Mouse (Mus musculus): ENCODE results near the gene Cdca3. TPM values are rescaled to one million over a fixed set of nuclear protein-coding genes. Genes with fewer than 3 reads are reported as not detected.

The Cdca3 gene
- 3.8 TPM for polyA plus RNA-seq (2014; fragmentation: Illumina TruSeq; extraction: RNeasy Lipid Tissue Mini Kit (QIAGEN cat#74804); ENCODE audit: low read depth, low replicate concordance)

GRCm38 (mm10) chr6:124828868-124829798 is at the start of gene Cdca3, which contains the start of gene Usp5:
Gene Cdca3 (plus strand): TSS chr6:124829547.
Gene Usp5 (minus strand): TSS chr6:124829484.

GRCm38 (mm10) chr6:124808358-124809012 is 20.9 kb upstream of the Cdca3 start, which contains the start of gene Spsb2:
Gene Spsb2 (plus strand): TSS chr6:124808661.

DNA sequence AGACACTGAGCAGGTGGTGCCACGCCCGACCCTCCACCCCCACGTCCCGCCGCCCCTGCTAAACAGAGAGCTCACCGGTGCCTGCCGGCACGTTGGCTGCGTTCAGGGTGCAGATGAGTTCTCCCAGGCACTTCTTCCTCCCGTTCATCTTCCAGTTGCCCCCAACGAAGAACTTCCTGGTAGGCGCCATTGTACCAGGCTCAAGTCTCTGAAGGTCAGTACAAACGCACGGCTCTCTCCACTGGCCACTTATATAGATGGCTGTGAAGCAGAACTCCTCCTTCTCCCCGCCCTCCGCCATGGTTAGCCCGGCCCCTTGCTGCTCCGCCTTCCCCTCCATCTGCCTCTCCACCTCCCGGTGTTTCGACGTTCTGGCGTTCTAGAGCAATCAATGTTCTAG is 15.4 kb upstream of the Cdca3 start, which contains the start of gene Tpi1:
Gene Tpi1, minus strand, starts transcription at position 364 of the 400 bp plus-strand sequence.

DNA sequence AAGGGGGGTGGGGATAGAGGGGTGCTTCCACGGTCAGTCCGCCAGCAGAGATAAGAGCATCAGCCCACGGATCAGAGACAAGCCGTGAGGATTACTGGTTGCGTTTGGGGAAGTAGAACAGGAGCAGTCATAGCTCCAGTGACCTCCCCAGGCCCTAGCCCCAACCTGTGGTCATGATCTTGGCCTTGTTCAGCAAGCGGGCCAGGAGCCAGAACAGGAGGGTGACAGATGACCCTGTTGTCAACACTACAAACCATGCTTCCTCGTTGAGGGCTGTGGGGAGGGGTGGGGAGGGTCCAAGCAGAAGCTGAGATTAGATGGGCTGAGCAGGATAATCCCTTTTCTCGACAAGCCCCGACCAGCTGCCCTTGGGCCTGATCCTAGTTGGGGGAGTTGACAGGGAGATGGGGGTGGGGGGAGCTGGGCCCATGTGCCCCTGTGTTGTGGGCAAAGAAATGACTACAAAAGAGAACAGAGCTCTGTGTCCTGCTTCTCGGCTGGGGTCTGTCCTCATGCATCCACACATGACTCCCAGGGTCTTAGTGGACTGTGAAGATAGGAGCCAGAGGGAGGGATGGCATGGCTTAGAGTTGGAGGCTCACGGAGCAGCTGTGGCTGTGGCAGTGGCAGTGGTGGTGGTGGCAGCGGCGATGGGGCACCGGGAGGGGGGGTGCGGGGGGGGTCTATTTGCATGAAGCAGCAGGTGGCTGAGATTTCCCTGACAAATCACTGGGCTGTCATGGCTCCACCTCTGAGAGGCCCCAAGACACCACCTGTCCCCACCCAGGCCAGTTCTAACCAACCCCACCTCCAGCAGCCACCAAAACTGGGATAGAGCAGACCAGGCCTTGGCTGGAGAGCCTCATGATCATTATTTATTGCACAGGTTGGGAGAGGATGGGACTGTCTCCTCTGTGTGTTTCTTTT is 11.2 kb downstream of the Cdca3 start, which contains the start of gene Gnb3:
Gene Gnb3, minus strand, starts transcription at position 35 of the 927 bp plus-strand sequence.

DNA sequence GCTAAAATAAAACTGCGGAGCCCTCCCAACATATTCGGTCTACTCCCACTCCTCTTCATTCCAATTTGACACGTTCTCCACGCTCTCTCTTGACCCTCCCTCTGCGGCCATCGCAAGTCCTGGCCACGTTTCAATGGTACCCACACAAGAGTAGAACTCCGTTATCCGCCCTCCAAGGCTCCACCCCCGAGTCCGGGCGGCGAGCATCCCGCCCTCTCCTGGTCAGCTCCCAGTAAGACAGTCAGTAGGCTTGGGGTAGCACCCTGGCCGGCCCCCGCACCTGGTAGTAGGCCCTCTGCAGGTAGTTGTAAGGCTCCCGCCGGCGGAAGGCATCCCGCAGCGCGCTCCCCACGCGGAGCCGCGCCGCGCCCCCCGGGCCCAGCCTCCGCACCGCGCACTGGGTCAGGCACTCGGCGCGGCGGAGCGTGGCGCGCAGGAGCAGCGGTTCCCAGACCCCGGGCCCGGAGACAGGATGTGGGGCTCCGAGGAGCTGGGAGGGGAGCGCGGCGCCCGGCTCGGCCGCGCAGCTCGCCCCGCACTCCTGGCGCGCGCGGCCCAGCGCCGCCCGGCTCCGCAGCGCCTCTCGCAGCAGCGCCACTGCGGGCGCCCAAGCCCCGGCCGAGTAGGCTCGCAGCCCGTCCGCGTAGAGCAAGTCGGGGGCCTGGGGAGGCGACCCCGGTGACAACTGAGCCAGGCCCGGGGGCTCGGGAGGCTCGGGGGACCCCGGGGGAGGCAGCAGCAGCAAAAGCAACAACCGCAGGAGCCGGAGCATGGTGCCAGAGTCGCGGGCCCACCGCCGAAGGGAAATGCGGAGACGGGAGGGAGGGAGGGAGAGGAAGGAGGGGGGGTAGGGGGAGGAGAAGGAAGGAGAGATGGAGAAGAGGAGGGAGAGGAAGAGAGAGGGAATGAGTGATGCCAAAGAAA is 27.8 kb downstream of the Cdca3 start, which contains the start of gene P3h3:
Gene P3h3, minus strand, starts transcription at position 837 of the 924 bp plus-strand sequence.

DNA sequence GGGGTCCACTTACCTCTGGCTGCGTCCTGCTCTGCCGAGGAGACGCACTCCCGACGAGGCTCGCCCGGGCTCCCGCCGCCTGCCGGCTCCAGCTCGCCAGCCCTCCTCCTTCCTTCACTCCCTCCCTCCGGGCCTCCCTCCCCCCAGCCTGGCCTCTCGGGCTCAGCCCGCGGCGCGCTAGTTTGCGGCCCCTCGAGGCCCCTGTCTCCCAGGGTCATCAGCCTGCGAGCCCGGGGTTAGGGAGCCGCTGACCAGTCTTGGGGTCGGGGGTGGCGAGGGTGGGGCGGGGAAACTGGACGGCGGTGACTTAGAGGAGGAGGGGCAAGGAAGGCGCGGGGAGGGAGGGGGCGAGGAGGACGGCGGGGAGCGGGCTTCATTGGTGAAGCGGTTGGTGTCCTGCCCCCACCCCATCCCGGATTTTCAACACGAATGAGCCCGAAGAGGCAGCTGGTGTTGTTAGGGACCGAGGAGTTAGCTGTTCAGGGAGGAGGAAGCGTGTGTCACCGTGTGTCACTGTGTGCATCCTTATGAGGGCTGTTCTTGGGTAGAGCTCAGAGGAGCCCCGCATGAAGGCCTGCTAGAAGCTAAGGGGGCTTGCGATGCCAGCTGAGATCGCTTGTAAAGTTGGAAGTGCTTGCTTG is 34.4 kb downstream of the Cdca3 start, which contains the start of gene Gpr162:
Gene Gpr162, minus strand, starts transcription at position 326 of the 641 bp plus-strand sequence.

Other genes with a start within 250 kb of the Cdca3 start
- gene C1s2, start 193.5 kb upstream of the Cdca3 start, polyA plus RNA-seq (2014; fragmentation: Illumina TruSeq; extraction: RNeasy Lipid Tissue Mini Kit (QIAGEN cat#74804); ENCODE audit: low read depth, low replicate concordance) = 0.16 TPM
- gene Lpcat3, start 166.5 kb upstream of the Cdca3 start, polyA plus RNA-seq (2014; fragmentation: Illumina TruSeq; extraction: RNeasy Lipid Tissue Mini Kit (QIAGEN cat#74804); ENCODE audit: low read depth, low replicate concordance) = 44.6 TPM
- 14.0 TPM for gene Emg1, start 117.4 kb upstream of the Cdca3 start, polyA plus RNA-seq (2014; fragmentation: Illumina TruSeq; extraction: RNeasy Lipid Tissue Mini Kit (QIAGEN cat#74804); ENCODE audit: low read depth, low replicate concordance)
- 30.3 TPM for gene Phb2, start 117.2 kb upstream of the Cdca3 start, polyA plus RNA-seq (2014; fragmentation: Illumina TruSeq; extraction: RNeasy Lipid Tissue Mini Kit (QIAGEN cat#74804); ENCODE audit: low read depth, low replicate concordance)
- gene Ptpn6, start 90.8 kb upstream of the Cdca3 start, polyA plus RNA-seq (2014; fragmentation: Illumina TruSeq; extraction: RNeasy Lipid Tissue Mini Kit (QIAGEN cat#74804); ENCODE audit: low read depth, low replicate concordance) = 1.9 TPM
- gene Grcc10, start 88.2 kb upstream of the Cdca3 start, polyA plus RNA-seq (2014; fragmentation: Illumina TruSeq; extraction: RNeasy Lipid Tissue Mini Kit (QIAGEN cat#74804); ENCODE audit: low read depth, low replicate concordance) = 3.7 TPM
- gene Gm45234, start 73.5 kb upstream of the Cdca3 start, polyA plus RNA-seq (2014; fragmentation: Illumina TruSeq; extraction: RNeasy Lipid Tissue Mini Kit (QIAGEN cat#74804); ENCODE audit: low read depth, low replicate concordance) = not detected
- gene Atn1, start 73.0 kb upstream of the Cdca3 start, polyA plus RNA-seq (2014; fragmentation: Illumina TruSeq; extraction: RNeasy Lipid Tissue Mini Kit (QIAGEN cat#74804); ENCODE audit: low read depth, low replicate concordance) = 0.63 TPM
- 1.9 TPM for gene Eno2, start 59.9 kb upstream of the Cdca3 start, polyA plus RNA-seq (2014; fragmentation: Illumina TruSeq; extraction: RNeasy Lipid Tissue Mini Kit (QIAGEN cat#74804); ENCODE audit: low read depth, low replicate concordance)
- 0.32 TPM for gene Lrrc23, start 49.8 kb upstream of the Cdca3 start, polyA plus RNA-seq (2014; fragmentation: Illumina TruSeq; extraction: RNeasy Lipid Tissue Mini Kit (QIAGEN cat#74804); ENCODE audit: low read depth, low replicate concordance)
- not detected for gene Spsb2, start 20.9 kb upstream of the Cdca3 start, polyA plus RNA-seq (2014; fragmentation: Illumina TruSeq; extraction: RNeasy Lipid Tissue Mini Kit (QIAGEN cat#74804); ENCODE audit: low read depth, low replicate concordance)
- 30.7 TPM for gene Tpi1, start 15.3 kb upstream of the Cdca3 start, polyA plus RNA-seq (2014; fragmentation: Illumina TruSeq; extraction: RNeasy Lipid Tissue Mini Kit (QIAGEN cat#74804); ENCODE audit: low read depth, low replicate concordance)
- gene Usp5, start 63 bp upstream of the Cdca3 start, polyA plus RNA-seq (2014; fragmentation: Illumina TruSeq; extraction: RNeasy Lipid Tissue Mini Kit (QIAGEN cat#74804); ENCODE audit: low read depth, low replicate concordance) = 25.3 TPM
- gene Gnb3, start 10.7 kb downstream of the Cdca3 start, polyA plus RNA-seq (2014; fragmentation: Illumina TruSeq; extraction: RNeasy Lipid Tissue Mini Kit (QIAGEN cat#74804); ENCODE audit: low read depth, low replicate concordance) = not detected
- 0.60 TPM for gene P3h3, start 28.2 kb downstream of the Cdca3 start, polyA plus RNA-seq (2014; fragmentation: Illumina TruSeq; extraction: RNeasy Lipid Tissue Mini Kit (QIAGEN cat#74804); ENCODE audit: low read depth, low replicate concordance)
- not detected for gene Gpr162, start 34.4 kb downstream of the Cdca3 start, polyA plus RNA-seq (2014; fragmentation: Illumina TruSeq; extraction: RNeasy Lipid Tissue Mini Kit (QIAGEN cat#74804); ENCODE audit: low read depth, low replicate concordance)
- 2.6 TPM for gene Cd4, start 58.7 kb downstream of the Cdca3 start, polyA plus RNA-seq (2014; fragmentation: Illumina TruSeq; extraction: RNeasy Lipid Tissue Mini Kit (QIAGEN cat#74804); ENCODE audit: low read depth, low replicate concordance)
- gene Lag3, start 82.2 kb downstream of the Cdca3 start, polyA plus RNA-seq (2014; fragmentation: Illumina TruSeq; extraction: RNeasy Lipid Tissue Mini Kit (QIAGEN cat#74804); ENCODE audit: low read depth, low replicate concordance) = not detected
- 183 TPM for gene Ptms, start 90.6 kb downstream of the Cdca3 start, polyA plus RNA-seq (2014; fragmentation: Illumina TruSeq; extraction: RNeasy Lipid Tissue Mini Kit (QIAGEN cat#74804); ENCODE audit: low read depth, low replicate concordance)
- gene Mlf2, start 101.8 kb downstream of the Cdca3 start, polyA plus RNA-seq (2014; fragmentation: Illumina TruSeq; extraction: RNeasy Lipid Tissue Mini Kit (QIAGEN cat#74804); ENCODE audit: low read depth, low replicate concordance) = 11.7 TPM
- gene Cops7a, start 136.0 kb downstream of the Cdca3 start, polyA plus RNA-seq (2014; fragmentation: Illumina TruSeq; extraction: RNeasy Lipid Tissue Mini Kit (QIAGEN cat#74804); ENCODE audit: low read depth, low replicate concordance) = 26.0 TPM
- not detected for gene Pianp, start 167.1 kb downstream of the Cdca3 start, polyA plus RNA-seq (2014; fragmentation: Illumina TruSeq; extraction: RNeasy Lipid Tissue Mini Kit (QIAGEN cat#74804); ENCODE audit: low read depth, low replicate concordance)
- gene Zfp384, start 179.6 kb downstream of the Cdca3 start, polyA plus RNA-seq (2014; fragmentation: Illumina TruSeq; extraction: RNeasy Lipid Tissue Mini Kit (QIAGEN cat#74804); ENCODE audit: low read depth, low replicate concordance) = 20.3 TPM
- gene Ing4, start 210.2 kb downstream of the Cdca3 start, polyA plus RNA-seq (2014; fragmentation: Illumina TruSeq; extraction: RNeasy Lipid Tissue Mini Kit (QIAGEN cat#74804); ENCODE audit: low read depth, low replicate concordance) = 25.3 TPM
- 3.6 TPM for gene Acrbp, start 220.1 kb downstream of the Cdca3 start, polyA plus RNA-seq (2014; fragmentation: Illumina TruSeq; extraction: RNeasy Lipid Tissue Mini Kit (QIAGEN cat#74804); ENCODE audit: low read depth, low replicate concordance)
- 3.2 TPM for gene Lpar5, start 238.4 kb downstream of the Cdca3 start, polyA plus RNA-seq (2014; fragmentation: Illumina TruSeq; extraction: RNeasy Lipid Tissue Mini Kit (QIAGEN cat#74804); ENCODE audit: low read depth, low replicate concordance)